Mouse (Mus musculus) liver, embryonic 14.5 days (tissue): ENCODE data around the gene Cyth4.

Experiments used
- CTCF ChIP-seq: IDR thresholded peaks from 2 replicates; pipeline ENCODE4 v1.5.1; 2016; ENCODE audit warnings: antibody characterized with exemption, low read depth, control low read depth
- EP300 ChIP-seq: IDR thresholded peaks from 2 replicates; pipeline ENCODE4 v1.6.1; 2016; ENCODE audit warnings: antibody characterized with exemption, low read depth

DNA sequence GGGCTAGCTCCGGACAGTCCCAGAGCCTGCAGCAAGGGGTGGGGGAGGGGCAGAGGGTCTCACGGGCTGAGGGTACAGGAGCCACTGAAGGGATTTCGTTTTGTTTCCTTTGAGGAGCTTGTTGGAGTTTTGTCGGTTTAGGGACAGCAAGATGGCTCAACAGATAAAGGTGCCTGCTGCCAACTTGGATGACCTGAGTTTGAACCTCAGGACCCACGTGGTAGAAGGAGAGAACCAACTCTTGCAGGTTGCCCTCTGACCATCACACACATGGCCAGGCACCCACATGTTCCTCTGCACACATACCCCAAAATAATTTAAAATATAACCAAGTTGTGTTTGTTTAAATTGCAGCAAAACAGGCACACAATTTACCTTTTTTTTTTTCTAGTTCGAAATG is 6.9 kb upstream of the Cyth4 start:
- TF ChIP-seq CTCF (no peak), EP300 (no peak)
